Mouse (Mus musculus): ENCODE measurements around the gene Vps35l. TPM values are rescaled to one million over a fixed set of nuclear protein-coding genes. Genes with fewer than 3 reads are reported as not detected.

The Vps35l gene
- total RNA-seq, 1 experiment from 2014 or later: 76.6 TPM

DNA sequence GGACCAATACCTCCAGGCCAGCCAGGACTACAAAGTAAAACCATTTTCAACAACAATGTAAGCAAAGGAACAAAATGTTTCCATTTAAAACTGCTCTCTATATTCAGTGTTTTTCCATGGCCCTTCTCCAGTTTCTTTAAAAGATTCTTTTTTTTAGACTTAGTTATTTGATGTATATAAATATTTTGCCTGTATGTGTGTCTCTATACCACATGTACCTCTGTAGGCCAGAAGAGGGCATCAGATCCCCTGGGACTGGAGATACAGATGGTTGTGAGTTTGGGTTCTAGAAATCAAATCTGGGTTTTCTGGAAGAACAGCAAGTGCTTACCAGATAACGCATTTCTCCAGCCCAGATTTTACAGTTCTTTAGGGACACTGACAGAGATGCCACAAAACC, 1.3 kb upstream of the Vps35l start:
- DNase-seq: no peak

GRCm38 (mm10) chr7:118740532-118741338, 709 bp downstream of the Vps35l start:
- peak; percentile 97 for DNase-seq

- DNase-seq: no peak
Measured at GRCm38 (mm10) chr7:118742278-118742677, 2.3 kb downstream of the Vps35l start.

GRCm38 (mm10) chr7:118744766-118745165, 4.7 kb downstream of the Vps35l start:
- DNase-seq: no peak

DNA sequence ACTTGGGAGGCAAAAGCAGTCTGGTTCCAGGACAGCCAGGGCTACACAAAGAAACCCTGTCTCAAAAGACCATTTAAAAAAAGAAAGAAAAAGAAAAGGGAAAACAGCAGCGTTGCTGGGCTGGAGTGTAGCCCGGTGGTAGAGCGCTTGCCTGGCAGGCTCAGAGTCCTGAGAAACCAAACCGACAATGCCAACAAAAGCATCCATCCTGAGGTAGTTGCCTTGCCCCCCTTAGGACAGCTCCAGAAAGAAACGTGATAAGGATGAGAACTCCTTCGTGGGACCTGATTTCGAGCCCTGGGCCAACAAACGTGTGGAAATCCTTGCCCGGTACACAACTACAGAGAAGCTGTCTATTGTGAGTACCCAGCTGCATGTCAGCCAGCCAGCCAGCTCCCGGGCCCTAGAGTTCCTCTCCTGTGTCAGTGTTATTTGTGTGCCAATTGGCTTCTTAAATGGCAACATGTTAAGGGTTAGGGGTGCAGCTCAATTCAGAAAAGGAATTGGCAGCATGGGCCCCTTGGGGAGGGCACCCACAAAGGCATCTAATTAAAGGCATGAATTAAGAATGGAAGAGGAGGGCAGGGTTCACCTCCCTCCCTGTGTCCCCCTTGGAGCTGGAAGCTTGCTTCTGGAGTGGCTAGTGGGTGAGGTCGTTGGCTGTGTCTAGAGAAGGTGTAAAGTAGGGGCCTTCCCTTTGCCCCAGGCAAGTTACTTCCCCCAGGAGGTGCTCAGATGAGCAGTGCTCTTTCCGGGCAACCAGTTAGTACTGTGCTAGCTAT, 8.1 kb downstream of the Vps35l start:
- no peak for DNase-seq

GRCm38 (mm10) chr7:118749706-118750105, 9.7 kb downstream of the Vps35l start:
- no peak for DNase-seq

DNA sequence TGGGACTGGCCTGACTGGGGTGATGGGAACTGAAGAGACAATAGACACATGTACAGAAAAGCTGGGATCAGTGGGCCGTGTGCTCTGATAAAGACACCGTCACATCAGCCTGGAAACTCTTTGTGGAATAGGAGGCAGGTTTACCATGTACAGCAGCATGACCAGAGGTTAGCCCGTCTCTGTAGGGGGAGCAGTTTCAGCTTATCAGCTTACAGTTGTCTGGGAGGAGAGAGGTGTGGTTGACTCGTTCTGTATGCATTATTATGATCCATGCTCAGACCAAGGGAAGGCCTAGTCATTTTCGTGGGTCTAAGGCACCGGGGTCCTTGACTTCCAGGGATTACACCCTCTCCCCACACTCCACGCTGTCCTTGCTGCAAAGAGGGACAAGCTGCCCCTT, 11.6 kb downstream of the Vps35l start:
- no peak for DNase-seq

DNA sequence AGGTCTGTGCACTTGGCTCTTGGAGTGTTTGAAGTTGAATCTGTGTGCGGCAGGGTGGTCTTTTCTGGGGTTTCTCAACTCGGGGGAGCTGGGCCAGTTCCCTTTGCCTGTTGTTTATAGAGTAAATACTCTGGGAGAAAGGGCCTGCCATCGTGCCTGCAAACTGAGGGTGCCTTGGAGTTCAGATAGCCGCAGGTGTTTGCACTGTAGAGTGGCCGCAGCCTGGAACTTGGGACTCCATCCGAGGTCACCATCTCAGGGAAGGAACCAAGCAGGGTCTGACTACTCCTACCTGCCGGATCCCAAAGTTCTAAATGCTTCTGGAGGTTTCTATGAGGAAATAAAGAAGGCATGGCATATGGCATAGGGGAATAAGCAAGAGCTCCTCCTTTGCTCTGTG, 15.7 kb downstream of the Vps35l start:
- DNase-seq: no peak

GRCm38 (mm10) chr7:118756490-118757265, 16.7 kb downstream of the Vps35l start:
- no peak for DNase-seq

DNA sequence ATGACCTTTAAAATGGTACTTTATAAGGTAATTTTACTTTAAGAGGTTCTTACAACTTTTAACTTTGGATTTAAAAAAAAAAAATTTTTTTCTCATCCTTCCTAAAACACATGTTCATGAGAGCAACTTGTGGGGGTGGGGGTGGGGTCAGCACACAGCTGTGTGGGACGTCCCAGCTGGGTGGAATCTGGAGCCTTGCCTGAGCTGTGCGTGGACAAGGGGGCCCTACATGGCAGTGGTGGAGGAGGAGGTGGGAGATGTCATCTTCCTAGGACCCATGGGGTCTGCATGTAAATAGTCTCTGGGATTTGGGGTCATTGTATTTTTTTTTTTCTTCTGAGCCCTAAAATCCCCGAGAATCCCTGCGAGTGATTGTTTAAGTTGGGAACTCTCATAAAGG, 18.3 kb downstream of the Vps35l start:
- no peak for DNase-seq

DNA sequence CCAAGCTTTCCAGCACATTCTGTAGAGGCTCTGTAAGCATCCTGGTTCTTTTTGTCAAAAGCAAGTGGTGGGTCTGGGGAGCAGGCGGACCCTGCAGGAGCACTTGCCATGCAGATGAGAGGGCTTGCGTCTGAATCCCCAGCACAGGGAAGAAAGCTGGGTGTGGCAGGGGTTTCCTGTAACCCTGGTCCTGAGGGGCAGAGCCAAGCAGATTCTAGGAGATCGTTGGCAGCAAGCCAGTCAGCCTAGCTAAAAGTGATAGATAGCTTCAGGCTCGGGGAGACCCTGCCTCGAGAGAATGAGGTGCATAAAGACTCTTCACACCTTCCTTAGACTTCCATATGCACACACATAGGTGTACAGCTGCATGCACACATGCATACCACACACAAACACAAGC, 19.3 kb downstream of the Vps35l start:
- DNase-seq: no peak

DNA sequence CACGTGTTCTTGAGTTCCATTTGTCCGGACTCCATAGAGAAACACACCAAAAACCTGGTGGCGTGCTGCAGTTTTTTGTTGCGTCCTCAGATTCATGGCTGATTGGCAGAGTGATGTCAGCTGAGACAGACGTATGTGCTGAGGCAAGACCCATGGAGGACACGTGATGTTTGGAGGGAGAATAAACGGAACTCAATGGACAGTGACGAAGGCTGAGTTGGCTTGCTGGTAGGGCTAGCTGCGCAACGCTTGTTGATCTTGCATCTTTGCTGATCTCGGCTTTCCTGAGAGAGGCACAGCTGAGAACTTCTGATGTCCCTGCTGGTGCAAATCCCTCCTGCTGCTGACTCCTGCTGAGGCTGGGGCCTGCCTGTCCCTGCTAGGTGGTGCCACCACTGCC, 23.9 kb downstream of the Vps35l start:
- DNase-seq: no peak

GRCm38 (mm10) chr7:118764725-118765124, 24.7 kb downstream of the Vps35l start:
- no peak for DNase-seq

- no peak for DNase-seq
Measured at GRCm38 (mm10) chr7:118765604-118766003, 25.6 kb downstream of the Vps35l start.

- DNase-seq: peak; percentile 51
Measured at GRCm38 (mm10) chr7:118766119-118766833, 26.2 kb downstream of the Vps35l start.

DNA sequence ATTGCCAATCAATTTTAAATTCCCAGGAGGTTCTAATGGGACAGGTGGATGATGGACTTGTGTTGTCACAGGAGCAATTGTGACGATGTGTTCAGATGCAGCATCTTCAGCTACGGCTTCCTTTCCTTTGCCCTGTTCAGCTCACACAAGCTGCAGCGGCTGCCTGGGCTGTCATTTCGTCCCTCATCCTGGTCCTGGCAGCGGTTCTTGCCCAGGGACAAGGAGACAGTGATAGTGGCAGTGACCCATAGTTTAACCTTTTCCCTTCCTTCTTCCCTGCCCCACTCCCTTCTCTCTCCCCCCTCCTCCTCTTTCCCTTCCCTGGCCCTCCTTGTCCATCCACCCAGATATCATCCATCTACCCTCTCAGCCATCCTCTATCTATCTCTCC, 26.8 kb downstream of the Vps35l start:
- no peak for DNase-seq

GRCm38 (mm10) chr7:118769208-118769607, 29.2 kb downstream of the Vps35l start:
- DNase-seq: no peak

GRCm38 (mm10) chr7:118769655-118770054, 29.6 kb downstream of the Vps35l start:
- no peak for DNase-seq

DNA sequence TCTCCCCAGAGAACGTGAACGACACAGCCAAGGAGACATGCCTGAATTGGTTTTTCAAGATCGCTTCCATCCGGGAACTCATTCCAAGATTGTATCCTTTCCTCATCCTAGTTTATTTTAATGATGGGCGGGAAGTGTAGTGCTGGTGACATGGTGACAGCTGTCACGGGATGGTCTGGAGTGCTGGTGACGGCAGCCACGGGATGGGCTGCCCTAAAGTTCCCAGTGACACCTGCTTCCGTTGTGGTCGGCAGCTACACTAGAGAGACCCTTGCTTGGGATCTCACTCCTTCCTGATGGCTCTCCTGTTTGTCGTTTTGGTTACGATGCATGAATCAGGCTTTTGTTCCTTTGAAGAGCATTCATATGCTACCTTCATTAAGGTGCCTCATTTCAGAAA, 33.0 kb downstream of the Vps35l start:
- no peak for DNase-seq

DNA sequence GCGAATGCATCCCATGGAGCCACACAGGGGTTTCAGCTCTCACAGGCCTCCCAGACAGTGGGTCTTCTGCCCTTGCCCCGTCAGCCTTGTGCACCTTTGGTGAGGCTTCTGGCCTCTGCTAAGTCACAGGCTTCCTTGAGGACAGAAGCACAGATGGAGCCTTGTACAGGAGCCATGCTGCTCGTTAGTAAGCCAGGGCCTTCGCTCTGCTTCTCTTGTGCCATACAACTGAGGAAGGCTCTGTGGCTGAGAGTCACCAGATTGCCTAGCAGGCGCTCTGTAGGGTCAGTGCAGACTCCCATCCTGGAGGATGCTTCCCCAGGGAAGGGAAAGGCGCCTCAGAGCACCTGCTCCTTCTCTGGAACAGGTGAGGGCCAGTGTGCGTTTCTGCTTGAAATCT, 36.0 kb downstream of the Vps35l start:
- no peak for DNase-seq

- no peak for DNase-seq
Measured at GRCm38 (mm10) chr7:118776491-118776890, 36.5 kb downstream of the Vps35l start.

All from adrenal gland, postnatal 25 days (tissue).